Mouse (Mus musculus) urinary bladder, postnatal 36 days (tissue): ENCODE results near the gene Hs3st4.

Experiments
- DNase-seq, 2 experiments: peaks; one replicate each; pipeline ENCODE4 v3.0.0; 2022; ENCODE audit warnings: low spot score in 2 of 2, mixed read lengths in 1 of 2

Hs3st4 gene

DNA sequence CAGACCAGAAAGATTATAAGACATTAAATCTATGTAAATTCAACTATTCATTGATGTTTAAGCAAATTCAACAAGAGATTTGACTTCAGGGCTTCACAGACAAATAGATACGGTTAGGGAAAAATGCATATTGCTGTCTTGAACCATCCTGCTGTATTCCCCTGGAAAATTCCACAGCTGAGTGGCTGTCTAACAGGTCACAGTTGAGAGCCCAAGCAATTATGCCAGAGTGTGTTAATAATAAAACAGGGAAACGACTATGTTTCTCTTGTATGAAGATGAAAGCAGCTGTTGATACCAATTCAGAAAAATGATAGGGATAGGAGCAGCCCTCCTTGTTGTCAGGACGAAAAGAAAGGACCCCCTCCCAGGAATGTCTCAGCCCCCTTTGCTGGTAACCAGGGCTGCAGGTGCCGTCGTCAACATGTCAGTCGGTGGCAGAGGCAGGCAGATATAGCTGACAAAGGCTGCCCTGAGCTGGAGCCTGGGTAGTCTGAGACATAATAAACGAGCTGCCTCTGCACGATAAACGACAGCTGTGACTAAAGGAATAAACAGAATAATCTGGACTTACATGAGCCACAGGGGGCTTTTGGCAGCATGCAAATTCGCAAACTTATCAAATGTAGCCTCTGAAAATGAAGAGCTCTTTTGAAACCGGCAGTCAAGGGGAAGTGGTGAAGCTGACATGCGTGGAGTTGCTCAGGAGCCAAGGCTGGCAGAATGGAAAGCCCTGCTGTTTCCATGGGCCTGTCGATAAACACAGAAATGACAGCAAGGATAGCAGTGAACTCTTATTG, 364.7 kb downstream of the Hs3st4 start:
- DNase-seq: no peak

DNA sequence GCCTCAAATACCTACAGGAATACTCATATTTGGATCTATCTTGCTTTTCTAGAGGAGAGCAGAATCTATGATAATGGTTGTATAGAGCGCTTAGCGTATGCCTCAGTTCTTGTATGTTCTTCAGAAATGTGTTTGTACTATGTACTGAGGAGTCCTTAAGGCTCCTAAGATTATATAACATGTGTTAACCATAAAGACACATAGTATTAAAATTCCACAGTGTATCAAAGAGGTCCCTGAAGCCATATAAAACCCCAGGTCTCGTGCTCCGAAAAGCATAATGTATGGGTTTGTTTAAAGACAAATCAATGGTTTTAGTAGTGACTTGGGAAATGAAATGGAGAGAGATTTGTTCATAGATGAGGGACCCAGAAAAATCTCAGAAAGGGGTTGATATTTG, 371.4 kb downstream of the Hs3st4 start:
- DNase-seq: no peak

DNA sequence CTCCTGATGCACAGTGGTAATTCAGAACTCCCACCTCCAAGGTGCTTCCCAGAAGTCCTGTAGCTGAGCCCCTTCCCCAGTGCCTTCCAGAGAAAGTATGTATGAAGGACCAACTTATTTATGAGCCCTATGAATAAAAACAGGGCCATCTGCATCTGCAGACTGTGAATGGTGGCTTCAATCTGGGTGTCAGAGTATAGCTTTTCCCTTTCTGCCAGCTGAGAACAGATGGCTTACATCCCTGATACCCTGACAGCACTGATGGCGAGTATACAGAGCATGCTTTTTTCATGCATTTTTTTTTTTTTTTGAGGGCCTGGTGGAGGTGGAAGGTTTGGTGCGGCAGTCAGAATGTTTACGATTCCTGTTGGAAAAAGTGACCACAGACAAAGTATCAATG, 375.4 kb downstream of the Hs3st4 start:
- no peak for DNase-seq

DNA sequence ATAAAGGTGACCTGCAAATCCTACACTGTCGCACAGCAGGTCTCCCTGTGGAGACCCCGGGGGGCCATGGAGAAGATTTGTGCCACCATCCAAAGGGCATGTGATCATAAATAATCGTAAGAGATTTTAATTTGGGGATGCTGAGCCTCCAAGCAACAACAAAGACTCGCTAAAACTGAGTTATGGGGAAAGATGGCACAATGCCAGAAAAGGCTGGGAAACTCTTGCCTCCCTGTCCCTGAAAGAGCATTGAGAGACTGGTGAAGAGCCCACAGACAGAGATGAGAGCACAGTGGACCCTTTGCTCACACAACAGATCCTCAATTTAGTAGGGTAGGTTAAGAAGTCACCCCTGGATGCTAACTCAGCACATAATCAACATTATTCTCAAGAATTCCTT, 377.2 kb downstream of the Hs3st4 start:
- DNase-seq: no peak

DNA sequence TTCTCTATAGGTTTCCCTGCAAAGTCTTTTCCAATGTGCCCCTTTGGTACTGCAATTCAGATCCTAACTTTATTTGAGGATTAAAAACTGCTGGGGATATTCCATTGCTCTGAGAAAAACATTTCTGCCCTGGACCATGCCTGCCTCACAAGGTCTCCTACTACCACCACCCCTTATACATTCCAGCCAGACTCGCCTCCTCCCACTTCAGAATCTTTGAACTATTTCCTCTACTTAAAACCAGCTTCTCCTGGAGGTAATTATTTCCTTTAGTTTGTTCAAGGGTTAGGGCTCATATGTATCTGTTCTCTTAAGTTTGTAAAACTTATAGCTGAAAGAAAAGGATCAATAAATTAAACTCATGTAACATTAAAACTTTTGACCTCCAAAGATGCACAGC, 389.6 kb downstream of the Hs3st4 start:
- no peak for DNase-seq

DNA sequence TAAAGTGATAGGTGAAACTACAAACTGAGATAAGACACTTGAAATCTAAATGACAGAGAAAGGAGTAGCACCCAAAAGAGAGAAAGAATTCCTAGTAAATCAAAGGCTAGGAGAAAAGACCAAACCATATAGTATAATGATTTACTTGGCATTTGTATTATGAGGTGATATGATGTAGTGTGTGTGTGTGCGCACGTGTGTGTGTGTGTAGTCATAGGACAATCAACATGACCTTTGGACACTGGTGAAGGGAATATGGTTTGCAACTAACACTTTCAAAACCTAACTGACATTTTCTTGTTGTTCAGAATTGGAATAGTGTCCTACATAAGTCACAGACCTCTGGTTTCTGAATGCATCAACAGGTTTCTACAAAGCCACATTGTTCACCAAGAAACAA, 390.0 kb downstream of the Hs3st4 start:
- no peak for DNase-seq

DNA sequence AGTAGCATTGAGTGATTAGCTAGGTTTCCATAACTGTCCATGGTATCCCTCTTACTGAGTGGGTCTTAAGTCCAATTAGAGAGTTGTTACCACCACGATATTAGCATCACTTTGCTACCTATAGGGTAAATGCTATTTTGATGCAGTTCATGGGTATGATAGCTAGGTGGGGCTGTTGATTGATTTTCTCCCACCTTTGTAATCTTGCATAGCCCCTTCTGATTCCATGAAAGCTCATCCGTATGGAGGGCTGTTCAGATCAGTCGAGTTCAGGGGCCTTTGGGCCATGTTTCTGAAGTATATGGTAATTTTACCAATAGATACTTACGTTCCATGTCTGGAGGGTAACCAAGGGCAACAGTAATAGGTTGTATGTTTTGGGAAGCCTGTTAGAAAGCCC, 400.8 kb downstream of the Hs3st4 start:
- no peak for DNase-seq

DNA sequence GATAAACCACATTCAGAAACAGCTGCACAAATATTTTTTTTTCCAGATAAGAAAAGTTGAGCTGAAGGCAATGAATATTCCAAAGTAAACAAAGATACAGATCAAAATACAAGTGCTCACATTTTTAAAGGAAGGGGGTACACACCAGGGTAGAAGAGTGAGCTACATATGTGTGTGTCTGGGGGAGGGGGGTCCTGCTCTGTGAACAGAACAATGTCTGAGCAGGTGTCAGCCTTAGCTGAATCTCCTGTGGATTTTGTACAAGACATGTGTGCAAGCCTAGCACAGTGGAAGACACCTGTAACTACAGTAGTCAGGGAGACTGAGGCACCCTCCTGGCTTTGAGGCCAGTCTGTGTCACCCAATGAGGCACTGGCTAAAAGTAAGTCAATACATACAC, 416.5 kb downstream of the Hs3st4 start:
- no peak for DNase-seq

DNA sequence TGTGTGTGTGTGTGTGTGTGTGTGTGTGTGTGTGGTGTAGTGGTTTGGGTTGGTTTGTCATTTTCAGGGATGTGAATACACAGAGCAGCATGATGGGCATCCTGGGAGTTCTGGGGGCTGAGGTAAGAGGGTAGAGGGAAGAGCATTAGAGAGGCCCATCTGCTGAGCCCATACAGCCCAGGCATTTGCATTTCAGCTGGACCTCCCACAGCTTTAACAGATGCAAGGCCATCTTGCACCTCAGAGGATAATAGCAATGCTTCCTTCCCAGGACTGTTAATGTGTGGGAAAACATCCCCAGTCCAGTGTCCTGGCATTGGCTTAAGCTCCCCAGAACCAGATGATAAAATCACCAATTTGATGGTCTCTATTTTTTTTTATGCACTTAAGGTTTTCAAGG, 444.3 kb downstream of the Hs3st4 start:
- DNase-seq: no peak
